Mouse (Mus musculus): ENCODE measurements around the gene Tnnc1.
A peak's percentile ranks its signal among the peaks of the same experiment; 100 is the strongest.

Gene Tnnc1

GRCm38 (mm10) chr14:31212499-31212898 is 4.4 kb downstream of the Tnnc1 start:
- no peak for DNase-seq (ENCODE audit: low read depth in 2 of 2, low spot score in 2 of 2)

- no peak for DNase-seq (ENCODE audit: low read depth in 2 of 2, low spot score in 2 of 2)
These were observed 5.8 kb downstream of the Tnnc1 start for GRCm38 (mm10) chr14:31213868-31214267.

- DNase-seq (ENCODE audit: low read depth in 2 of 2, low spot score in 2 of 2), result no peak
These were observed 6.6 kb downstream of the Tnnc1 start for GRCm38 (mm10) chr14:31214684-31215083.

- peak; percentile 65 to 73 for DNase-seq (ENCODE audit: low read depth in 2 of 2, low spot score in 2 of 2)
These were observed 7.3 kb downstream of the Tnnc1 start for GRCm38 (mm10) chr14:31215157-31216002.

- DNase-seq (ENCODE audit: low read depth in 2 of 2, low spot score in 2 of 2), result no peak
These were observed 8.7 kb downstream of the Tnnc1 start, which contains the start of gene Nisch for GRCm38 (mm10) chr14:31216846-31217245. TSS of gene Nisch (minus strand) at chr14:31216946.

- no peak for DNase-seq (ENCODE audit: low read depth in 2 of 2, low spot score in 2 of 2)
These were observed 9.6 kb downstream of the Tnnc1 start, which contains the start of gene Sema3g for GRCm38 (mm10) chr14:31217666-31218065. TSS of gene Sema3g (plus strand) at chr14:31217860.

- no peak for DNase-seq (ENCODE audit: low read depth in 2 of 2, low spot score in 2 of 2)
These were observed 18.9 kb downstream of the Tnnc1 start for GRCm38 (mm10) chr14:31226978-31227377.

- no peak for DNase-seq (ENCODE audit: low read depth in 2 of 2, low spot score in 2 of 2)
These were observed 20.1 kb downstream of the Tnnc1 start for GRCm38 (mm10) chr14:31228234-31228633.

GRCm38 (mm10) chr14:31230442-31230841 is 22.3 kb downstream of the Tnnc1 start:
- no peak for DNase-seq (ENCODE audit: low read depth in 2 of 2, low spot score in 2 of 2)

- no peak for DNase-seq (ENCODE audit: low read depth in 2 of 2, low spot score in 2 of 2)
These were observed 24.4 kb downstream of the Tnnc1 start for GRCm38 (mm10) chr14:31232404-31233069.

GRCm38 (mm10) chr14:31233070-31233995 is 25.2 kb downstream of the Tnnc1 start:
- DNase-seq (ENCODE audit: low read depth in 2 of 2, low spot score in 2 of 2), result no peak

GRCm38 (mm10) chr14:31233996-31234591 is 26.0 kb downstream of the Tnnc1 start:
- DNase-seq (ENCODE audit: low read depth in 2 of 2, low spot score in 2 of 2), result peak; percentile 42 to 72

GRCm38 (mm10) chr14:31237101-31237882 is 29.2 kb downstream of the Tnnc1 start:
- DNase-seq (ENCODE audit: low read depth in 2 of 2, low spot score in 2 of 2), result no peak

- no peak for DNase-seq (ENCODE audit: low read depth in 2 of 2, low spot score in 2 of 2)
These were observed 32.4 kb downstream of the Tnnc1 start for GRCm38 (mm10) chr14:31240528-31240927.

GRCm38 (mm10) chr14:31244777-31245176 is 36.7 kb downstream of the Tnnc1 start:
- DNase-seq (ENCODE audit: low read depth in 2 of 2, low spot score in 2 of 2), result no peak

GRCm38 (mm10) chr14:31245946-31246345 is 37.8 kb downstream of the Tnnc1 start:
- DNase-seq (ENCODE audit: low read depth in 2 of 2, low spot score in 2 of 2), result no peak

GRCm38 (mm10) chr14:31248396-31248795 is 40.3 kb downstream of the Tnnc1 start:
- no peak for DNase-seq (ENCODE audit: low read depth in 2 of 2, low spot score in 2 of 2)

GRCm38 (mm10) chr14:31250222-31251083 is 42.3 kb downstream of the Tnnc1 start:
- peak in 1 of 2 experiments; percentile 37 for DNase-seq (ENCODE audit: low read depth in 2 of 2, low spot score in 2 of 2)

GRCm38 (mm10) chr14:31251084-31251604 is 43.0 kb downstream of the Tnnc1 start, which contains the start of the genes Phf7 and Bap1:
TSS of gene Phf7 (minus strand) at chr14:31251317.
TSS of gene Bap1 (plus strand) at chr14:31251450.
- DNase-seq (ENCODE audit: low read depth in 2 of 2, low spot score in 2 of 2), result peak; percentile 94 to 97

All from CD8-positive naive resting alpha-beta T cell, adult 2 months (primary cell).